Mouse (Mus musculus) monocyte, adult 59 days (primary cell): ENCODE results near the gene 1700028K03Rik. TPM values are rescaled to one million over a fixed set of nuclear protein-coding genes. Genes with fewer than 3 reads are reported as not detected.

Source experiments
- total RNA-seq, 2 experiments: library from RNA; stranded (reverse); gene quantifications; one replicate each; pipeline ENCODE4 v1.2.4; 2023

The 1700028K03Rik gene
- total RNA-seq, result not detected

DNA sequence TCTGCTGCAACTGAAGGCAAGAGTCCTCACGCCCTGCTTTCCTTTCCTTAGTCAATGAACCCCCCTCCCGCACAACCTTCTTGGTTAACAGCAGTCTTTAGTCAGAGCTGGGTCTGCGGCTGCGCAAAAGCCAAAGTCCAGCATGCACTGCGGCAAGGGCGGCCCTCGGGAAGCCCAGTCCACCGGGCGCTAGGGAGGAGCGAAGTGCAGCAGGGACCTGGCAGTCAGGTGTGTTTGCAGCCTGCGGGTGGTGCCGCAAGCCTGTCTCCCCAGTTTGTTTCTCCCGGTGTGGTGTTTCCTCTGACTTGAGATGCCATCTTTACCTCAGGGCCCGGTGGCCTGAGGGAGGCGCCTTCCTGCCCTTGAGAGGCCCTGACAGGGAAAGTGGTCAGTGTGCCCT is at the start of gene 1700028K03Rik:
1700028K03Rik (plus strand) TSS at position 129 of the 400 bp plus-strand sequence.

DNA sequence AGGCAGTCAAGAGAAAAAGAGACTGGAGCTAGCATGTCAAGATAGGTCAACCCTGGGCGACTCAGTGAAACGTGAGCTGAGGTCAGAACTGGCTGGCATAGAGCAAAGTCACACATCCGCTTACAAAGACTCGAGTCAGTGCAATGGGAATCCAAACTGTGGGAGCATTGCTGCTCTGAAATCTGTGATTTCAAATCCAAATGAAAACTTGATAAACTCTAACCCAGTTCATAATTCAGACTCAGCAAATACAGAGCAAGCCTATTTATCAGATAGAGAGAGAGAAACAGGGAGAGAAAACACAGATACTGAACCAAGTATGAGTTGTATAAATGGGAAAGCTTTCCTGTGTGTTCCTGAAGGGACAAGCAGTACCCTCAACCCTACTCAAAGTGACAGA is 27.2 kb upstream of the 1700028K03Rik start, which contains the start of gene Gm42669:
Gm42669 (plus strand) TSS at position 301 of the 400 bp plus-strand sequence.

DNA sequence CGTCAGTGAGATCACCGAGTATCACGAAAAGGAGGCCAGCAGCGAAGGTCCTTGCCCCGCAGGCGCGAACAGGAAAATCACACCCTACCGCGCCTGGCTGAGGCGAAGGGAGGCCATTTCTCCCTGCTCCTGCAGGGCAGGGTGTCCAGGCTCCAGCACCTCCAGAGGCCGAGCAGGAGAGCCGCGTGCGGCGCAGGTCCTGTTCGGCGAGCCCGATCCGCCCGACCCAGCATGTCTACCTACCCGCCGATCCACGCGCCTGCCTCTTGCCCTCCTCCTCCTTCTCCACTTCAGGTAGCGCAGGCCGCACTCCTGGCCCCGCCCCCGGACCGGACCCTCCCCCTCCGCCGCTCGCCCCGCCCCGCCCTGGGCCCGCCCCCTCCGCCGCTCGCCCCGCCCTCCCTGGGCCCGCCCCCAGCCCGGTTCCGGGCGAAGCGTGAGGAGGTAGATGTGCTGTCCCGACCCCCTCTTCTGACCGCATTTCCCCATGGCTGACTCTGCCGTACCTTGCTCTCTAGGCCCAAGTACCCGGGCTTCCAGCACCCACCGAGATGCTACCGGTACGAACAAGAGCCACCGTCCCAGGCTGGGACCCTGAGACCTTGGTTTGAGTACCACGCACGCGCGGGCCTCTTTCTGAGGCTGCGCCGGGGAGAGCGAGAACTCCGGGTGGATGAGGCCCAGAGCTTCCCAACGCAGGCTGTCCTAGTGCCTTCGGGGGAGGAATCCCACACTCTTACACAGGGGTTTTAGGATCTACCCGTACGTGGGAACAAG is 63.0 kb downstream of the 1700028K03Rik start, which contains the start of the genes Rpap2 and Glmn:
Rpap2 (plus strand) TSS at position 73 of the 777 bp plus-strand sequence.
Glmn (minus strand) TSS at position 588 of the 777 bp plus-strand sequence.

Other genes with a start within 250 kb of the 1700028K03Rik start
- 10 to 100 TPM; 13.2 to 13.6 TPM for gene Tgfbr3, start 245.1 kb upstream of the 1700028K03Rik start, total RNA-seq
- gene Brdt, start 203.6 kb upstream of the 1700028K03Rik start, total RNA-seq, result under 1 TPM in 1 of 2 experiments, not detected in 1; 0.31 TPM
- gene Ephx4, start 132.0 kb upstream of the 1700028K03Rik start, total RNA-seq, result not detected
- gene Lpcat2b, start 103.2 kb upstream of the 1700028K03Rik start, total RNA-seq, result not detected
- gene Btbd8, start 96.7 kb upstream of the 1700028K03Rik start, total RNA-seq, result 1 to 10 TPM; 2.2 to 5.8 TPM
- gene Gm42669, start 27.1 kb upstream of the 1700028K03Rik start, total RNA-seq, result not detected
- 10 to 100 TPM; 14.5 to 16.3 TPM for gene Rpap2, start 62.7 kb downstream of the 1700028K03Rik start, total RNA-seq
- gene Glmn, start 63.2 kb downstream of the 1700028K03Rik start, total RNA-seq, result 1 to 10 TPM; 3.3 to 4.1 TPM
- gene Gfi1, start 191.3 kb downstream of the 1700028K03Rik start, total RNA-seq, result under 1 TPM; 0.71 to 0.76 TPM